Mouse (Mus musculus) lung, embryonic 14.5 days (tissue): ENCODE measurements around the gene Sufu. TPM values are rescaled to one million over a fixed set of nuclear protein-coding genes. Genes with fewer than 3 reads are reported as not detected.

ENCODE experiments used
- ATAC-seq: fragments of 200-750 bp; cut with Nextera tagmentation; 2 replicates; pipeline ENCODE4 v1.8.0; 2017; ENCODE audit warnings: mild to moderate bottlenecking, moderate TSS enrichment, moderate library complexity; ENCODE audit not compliant: insufficient read depth
- DNase-seq: peaks from one replicate; pipeline ENCODE4 v3.0.0-alpha.2; 2015
- H3K27ac ChIP-seq: fragments of 300-500 bp; sonication (generic); 2 replicates; pipeline ENCODE4 v1.5.1; 2014; ENCODE audit warnings: low read depth, mild to moderate bottlenecking, moderate library complexity
- H3K27me3 ChIP-seq: fragments of 300-500 bp; sonication (generic); 2 replicates; pipeline ENCODE4 v1.6.1; 2014; ENCODE audit warnings: low read length, control low read depth; ENCODE audit not compliant: insufficient read depth
- H3K36me3 ChIP-seq: fragments of 300-500 bp; sonication (generic); 2 replicates; pipeline ENCODE4 v1.6.1; 2014; ENCODE audit warnings: control low read depth; ENCODE audit not compliant: insufficient read depth
- H3K4me1 ChIP-seq: fragments of 300-500 bp; sonication (generic); 2 replicates; pipeline ENCODE4 v1.6.1; 2014; ENCODE audit warnings: antibody characterized with exemption, control low read depth; ENCODE audit not compliant: insufficient read depth
- H3K4me2 ChIP-seq: fragments of 300-500 bp; sonication (generic); 2 replicates; pipeline ENCODE4 v1.6.1; 2014; ENCODE audit warnings: mild to moderate bottlenecking
- H3K4me3 ChIP-seq: fragments of 300-500 bp; sonication (generic); 2 replicates; pipeline ENCODE4 v1.5.1; 2014; ENCODE audit warnings: low read depth, low read length
- H3K9ac ChIP-seq: fragments of 300-500 bp; sonication (generic); 2 replicates; pipeline ENCODE4 v1.6.1; 2014
- H3K9me3 ChIP-seq: fragments of 300-500 bp; sonication (generic); 2 replicates; pipeline ENCODE4 v1.6.1; 2016; ENCODE audit warnings: low read depth, low read length, control low read depth
- CTCF ChIP-seq: IDR thresholded peaks from 2 replicates; pipeline ENCODE4 v1.5.1; 2016; ENCODE audit warnings: antibody characterized with exemption, low read depth
- WGBS: fragments of 180-500 bp; shearing (Covaris S2); extraction: QIAGEN DNeasy Blood & Tissue Kit; methylation state at CpG from one replicate; pipeline ENCODE4 v1.1.7; 2014; 5-methylcytosine and 5-hydroxymethylcytosine counted together
- polyA plus RNA-seq: library from polyadenylated mRNA; unstranded; fragments of >200 nt; fragmentation: Nextera tagmentation; extraction: Ambion mirVana; gene quantifications from 2 replicates; pipeline ENCODE4 v1.2.1, GENCODE M21; 2014

The Sufu gene
- polyA plus RNA-seq, 1 experiment from 2014 or later = 47.5 TPM

GRCm38 (mm10) chr19:46518352-46518787, 121.7 kb downstream of the Sufu start:
- DNase-seq (peak; percentile 82), ATAC-seq (peak; percentile 88)
- TF ChIP-seq CTCF = no peak
- 0% methylated on average over 13 of the region's 13 CpGs for WGBS
- Histone ChIP-seq H3K27me3 (no peaks in the 10 kb centered on the region), H3K9ac (no peak overlapping the region; the same call in 1 of the 2 replicates), H3K27ac (peak overlapping the region; percentile 61), H3K4me1 (peaks cover 27% of the 10 kb centered on the region), H3K9me3 (no peaks in the 10 kb centered on the region), H3K4me3 (0 out of 2 replicates have a peak overlapping the region, but pooled peaks have one; percentile 14), H3K4me2 (peak overlapping the region; percentile 50), H3K36me3 (peaks cover 38% of the 10 kb centered on the region)

GRCm38 (mm10) chr19:46518828-46519621, 122.3 kb downstream of the Sufu start:
- H3K9ac ChIP-seq = no peak overlapping the region
- 0 out of 2 replicates have a peak, but pooled peaks have one; percentile 1 for ATAC-seq
- H3K4me3 ChIP-seq = no peak overlapping the region
- peaks cover 33% of the 10 kb centered on the region for H3K4me1 ChIP-seq
- WGBS = 13% methylated on average over 5 of the region's 5 CpGs
- H3K27ac ChIP-seq = 0 out of 2 replicates have a peak overlapping the region, but pooled peaks have one; percentile 61
- peaks cover 32% of the 10 kb centered on the region for H3K36me3 ChIP-seq
- H3K9me3 ChIP-seq = no peaks in the 10 kb centered on the region
- no peaks in the 10 kb centered on the region for H3K27me3 ChIP-seq
- H3K4me2 ChIP-seq = peak overlapping the region; percentile 50
- no peak for DNase-seq
- TF ChIP-seq CTCF = no peak

GRCm38 (mm10) chr19:46521698-46522097, 125.0 kb downstream of the Sufu start:
- DNase-seq (no peak), ATAC-seq (no peak)
- no peaks in the 10 kb centered on the region for H3K27me3 ChIP-seq
- H3K9ac ChIP-seq = no peak overlapping the region
- H3K4me1 ChIP-seq = peaks cover 41% of the 10 kb centered on the region
- no peak for TF ChIP-seq CTCF
- H3K27ac ChIP-seq = no peak overlapping the region
- H3K9me3 ChIP-seq = no peaks in the 10 kb centered on the region
- H3K4me3 ChIP-seq = no peak overlapping the region
- peaks cover 6% of the 10 kb centered on the region; the same call in 1 of the 2 replicates for H3K36me3 ChIP-seq
- no peak overlapping the region for H3K4me2 ChIP-seq

GRCm38 (mm10) chr19:46522433-46523044, 125.8 kb downstream of the Sufu start:
- H3K4me3 ChIP-seq = no peak overlapping the region
- H3K36me3 ChIP-seq = no peaks in the 10 kb centered on the region; the same call in 1 of the 2 replicates
- 21% methylated on average over 15 of the region's 15 CpGs for WGBS
- TF ChIP-seq CTCF = no peak
- H3K27me3 ChIP-seq = no peaks in the 10 kb centered on the region
- peak; percentile 68 for DNase-seq
- peaks cover 36% of the 10 kb centered on the region for H3K4me1 ChIP-seq
- H3K9ac ChIP-seq = no peak overlapping the region
- H3K9me3 ChIP-seq = no peaks in the 10 kb centered on the region
- peak overlapping the region; percentile 14; the same call in 1 of the 2 replicates for H3K27ac ChIP-seq
- H3K4me2 ChIP-seq = peak overlapping the region; percentile 23; the same call in 1 of the 2 replicates
- ATAC-seq = no peak

- DNase-seq (peak; percentile 52), ATAC-seq (no peak)
- no peak for TF ChIP-seq CTCF
- Histone ChIP-seq H3K9ac (no peak overlapping the region), H3K4me3 (peak overlapping the region; percentile 14; the same call in 1 of the 2 replicates), H3K27ac (peak overlapping the region; percentile 81), H3K36me3 (no peaks in the 10 kb centered on the region), H3K4me2 (peak overlapping the region; percentile 61), H3K27me3 (no peaks in the 10 kb centered on the region), H3K4me1 (peaks cover 35% of the 10 kb centered on the region), H3K9me3 (no peaks in the 10 kb centered on the region)
Measured at GRCm38 (mm10) chr19:46523131-46523479, 126.4 kb downstream of the Sufu start.

- WGBS = 7% methylated on average over 20 of the region's 20 CpGs
- DNase-seq = peak; percentile 83
Measured at GRCm38 (mm10) chr19:46523480-46524151, 126.9 kb downstream of the Sufu start.

More at GRCm38 (mm10) chr19:46523480-46524151, 126.9 kb downstream of the Sufu start:
- Histone ChIP-seq H3K4me1 (peaks cover 34% of the 10 kb centered on the region), H3K9ac (peak overlapping the region; percentile 20), H3K4me3 (peak overlapping the region; percentile 14), H3K27me3 (no peaks in the 10 kb centered on the region), H3K9me3 (no peaks in the 10 kb centered on the region), H3K27ac (peak overlapping the region; percentile 81), H3K36me3 (no peaks in the 10 kb centered on the region), H3K4me2 (peak overlapping the region; percentile 61)
- ATAC-seq = peak; percentile 84
- TF ChIP-seq CTCF = no peak
